Mouse (Mus musculus) CH12.LX (cell line): ENCODE measurements at regions not wholly inside any gene's neighbourhood (a gene's known extent, or its start where the extent isn't known, plus 50 kb on each side); places are given as distances from the start of the nearest gene placed in this dataset.
"Not testable (repeated sequence)": the region's sequence is repeated elsewhere in the genome, so short reads cannot be mapped to it uniquely, and the experiment has no call there.

Experiments
- DNase-seq: peaks from one replicate; pipeline ENCODE4 v3.0.0-alpha.2; 2013; ENCODE audit errors: extremely low read depth
- H3K27ac ChIP-seq: 2 replicates; pipeline ENCODE4 v1.5.1; 2012; ENCODE audit warnings: low read depth, mild to moderate bottlenecking, control low read depth, moderate library complexity; ENCODE audit not compliant: insufficient read depth
- H3K27me3 ChIP-seq: replicated peaks from 2 replicates; pipeline ENCODE3; 2012; ENCODE audit warnings: inconsistent platforms
- H3K36me3 ChIP-seq, 2 experiments: replicated peaks in 1 of 2; 2 replicates each; pipeline versions ENCODE3 to v1.6.1; 2012; ENCODE audit warnings: inconsistent platforms in 1 of 2, low read length in 1 of 2, mild to moderate bottlenecking in 1 of 2, mixed read lengths in 1 of 2, moderate library complexity in 1 of 2; ENCODE audit not compliant: control insufficient read depth in 1 of 2, insufficient read depth in 1 of 2
- H3K4me1 ChIP-seq, 2 experiments: 2 replicates each; pipeline ENCODE4 v1.6.1; 2012; ENCODE audit warnings: inconsistent platforms in 1 of 2, moderate library complexity in 1 of 2; ENCODE audit not compliant: insufficient read depth in 2 of 2, control insufficient read depth in 1 of 2
- H3K4me2 ChIP-seq: 2 replicates; pipeline ENCODE4 v1.6.1; 2012; ENCODE audit warnings: low read depth, mild to moderate bottlenecking, control low read depth; ENCODE audit not compliant: poor library complexity, insufficient read depth, severe bottlenecking
- H3K4me3 ChIP-seq, 3 experiments: fragments of 150-350 bp in 1 of 3; sonication (generic) in 1 of 3; replicated peaks in 1 of 3; 2 replicates each; pipeline versions ENCODE3 to v1.5.1; 2011 to 2012; ENCODE audit warnings: low read depth in 2 of 3, low read length in 2 of 3, mild to moderate bottlenecking in 2 of 3, moderate library complexity in 2 of 3, control low read depth in 1 of 3, improper control_type of control experiment in 1 of 3, inconsistent platforms in 1 of 3, mixed read lengths in 1 of 3; ENCODE audit not compliant: poor library complexity in 1 of 3
- H3K79me2 ChIP-seq: replicated peaks from 2 replicates; pipeline ENCODE4 v1.6.1; 2012; ENCODE audit warnings: mild to moderate bottlenecking, moderate library complexity; ENCODE audit not compliant: control insufficient read depth, poor library complexity, insufficient read depth, severe bottlenecking; ENCODE audit errors: extremely low read depth
- H3K9ac ChIP-seq: 2 replicates; pipeline ENCODE4 v1.6.1; 2012; ENCODE audit warnings: low read depth, mild to moderate bottlenecking, control low read depth, moderate library complexity; ENCODE audit not compliant: insufficient read depth
- H3K9me3 ChIP-seq: replicated peaks from 2 replicates; pipeline ENCODE3; 2012; ENCODE audit warnings: low read length, inconsistent platforms, mixed read lengths
- BHLHE40 ChIP-seq: IDR thresholded peaks from 2 replicates; pipeline ENCODE4 v1.6.1; 2011; ENCODE audit warnings: mild to moderate bottlenecking, low read depth, low read length, improper control_type of control experiment
- E2F4 ChIP-seq: IDR thresholded peaks from 2 replicates; pipeline ENCODE4 v1.6.1; 2011; ENCODE audit warnings: low read depth, low read length, improper control_type of control experiment; ENCODE audit not compliant: insufficient replicate concordance
- ELF1 ChIP-seq: IDR thresholded peaks from 2 replicates; pipeline ENCODE4 v1.6.1; 2014; ENCODE audit warnings: low read depth, mild to moderate bottlenecking, inconsistent platforms, low read length, improper control_type of control experiment
- EP300 ChIP-seq: IDR thresholded peaks from 2 replicates; pipeline ENCODE4 v1.6.1; 2011; ENCODE audit warnings: low read length, improper control_type of control experiment
- HCFC1 ChIP-seq: IDR thresholded peaks from 2 replicates; pipeline ENCODE4 v1.6.1; 2012; ENCODE audit warnings: low read depth, mild to moderate bottlenecking, inconsistent platforms, low read length, improper control_type of control experiment
- JUN ChIP-seq: IDR thresholded peaks from 2 replicates; pipeline ENCODE4 v1.6.1; 2011; ENCODE audit warnings: low read depth, mild to moderate bottlenecking, low read length, improper control_type of control experiment, moderate library complexity; ENCODE audit not compliant: insufficient read depth
- MYC ChIP-seq: IDR thresholded peaks from 2 replicates; pipeline ENCODE4 v1.6.1; 2011; ENCODE audit warnings: low read depth, mild to moderate bottlenecking, improper control_type of control experiment, low read length
- NRF1 ChIP-seq: IDR thresholded peaks from 2 replicates; pipeline ENCODE4 v1.6.1; 2014; ENCODE audit warnings: low read depth, mild to moderate bottlenecking, inconsistent platforms, low read length, improper control_type of control experiment, moderate library complexity
- RAD21 ChIP-seq: IDR thresholded peaks from 2 replicates; pipeline ENCODE4 v1.6.1; 2011; ENCODE audit warnings: low read depth, mild to moderate bottlenecking, low read length, improper control_type of control experiment, moderate library complexity
- TBP ChIP-seq: conservative IDR thresholded peaks from 2 replicates; pipeline ENCODE4 v1.6.1; 2011; ENCODE audit warnings: low read depth, low read length, improper control_type of control experiment
- UBTF ChIP-seq: IDR thresholded peaks from 2 replicates; pipeline ENCODE4 v1.6.1; 2012; ENCODE audit warnings: low read depth, mild to moderate bottlenecking, inconsistent platforms, low read length, improper control_type of control experiment, moderate library complexity
- USF1 ChIP-seq: IDR thresholded peaks from 2 replicates; pipeline ENCODE4 v1.6.1; 2014; ENCODE audit warnings: low read depth, mild to moderate bottlenecking, inconsistent platforms, low read length, improper control_type of control experiment
- ZNF384 ChIP-seq: IDR thresholded peaks from 2 replicates; pipeline ENCODE4 v1.6.1; 2012; ENCODE audit warnings: low read depth, low read length, improper control_type of control experiment, inconsistent platforms
- dilution Hi-C: fragments of 300-500 bp; cut with MboI; formaldehyde crosslinking; loops from 2 replicates; pipeline ENCODE4 v1.14.3; 2020; ENCODE audit warnings: low sequenced_read_pairs; ENCODE audit not compliant: extremely low pct_unique_long_range_greater_than_20kb, extremely low pct_ligation_motif_present
- in situ Hi-C: fragments of 300-500 bp; cut with MboI; formaldehyde crosslinking; loops from 3 replicates; pipeline ENCODE4 v1.14.3; 2019; ENCODE audit warnings: low sequenced_read_pairs, low pct_ligation_motif_present, low pct_unique_long_range_greater_than_20kb, mixed read lengths

DNA sequence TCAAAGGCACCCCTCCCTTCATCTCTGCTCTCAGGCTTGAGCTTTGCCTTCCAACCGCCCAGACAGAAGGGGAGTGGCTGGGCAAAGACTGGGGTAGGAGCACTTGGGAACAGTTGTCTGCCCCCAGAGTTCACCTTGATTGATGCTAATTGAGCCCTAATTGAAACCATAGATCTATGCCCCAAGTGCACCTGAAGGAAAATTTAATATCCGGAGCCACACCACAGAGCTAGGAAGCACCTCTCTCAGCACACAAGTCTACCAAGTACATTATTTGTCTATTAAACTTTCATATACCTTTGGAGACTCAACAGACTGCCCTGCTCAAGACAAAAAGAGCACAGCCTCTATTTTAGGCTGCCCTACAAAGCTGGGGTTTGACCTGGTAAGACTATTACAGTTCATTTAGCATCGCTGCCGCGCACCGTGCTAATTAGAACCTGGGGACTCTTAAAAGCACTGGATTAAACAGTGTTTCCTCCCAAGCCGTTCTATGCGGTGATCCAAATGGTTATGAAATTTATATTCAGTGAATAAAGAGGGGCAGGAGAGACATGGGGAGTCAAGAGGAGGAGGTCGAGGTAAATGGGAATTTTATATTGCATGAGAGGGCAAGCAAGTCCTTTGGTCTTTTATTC, 229.8 kb downstream of the Utp18 start:
- no peak overlapping the region for H3K4me2 ChIP-seq
- no peak overlapping the region for H3K9ac ChIP-seq
- H3K9me3 ChIP-seq = no peaks in the 10 kb centered on the region
- H3K4me3 ChIP-seq = no peak overlapping the region
- peaks cover 53% of the 10 kb centered on the region for H3K27me3 ChIP-seq
- no peaks in the 10 kb centered on the region for H3K79me2 ChIP-seq
- TF ChIP-seq ELF1 (no peak), JUN (no peak), TBP (no peak), E2F4 (no peak), HCFC1 (no peak), UBTF (no peak), RAD21 (no peak), BHLHE40 (no peak), EP300 (no peak), ZNF384 (no peak), MYC (no peak)
- TF ChIP-seq, all 38 proteins: peak for 0
- no peak overlapping the region for H3K27ac ChIP-seq
- DNase-seq = no peak
- dilution Hi-C loops (no loop called here), in situ Hi-C loops (no loop called here)
- no peaks in the 10 kb centered on the region for H3K4me1 ChIP-seq
- no peaks in the 10 kb centered on the region for H3K36me3 ChIP-seq

DNA sequence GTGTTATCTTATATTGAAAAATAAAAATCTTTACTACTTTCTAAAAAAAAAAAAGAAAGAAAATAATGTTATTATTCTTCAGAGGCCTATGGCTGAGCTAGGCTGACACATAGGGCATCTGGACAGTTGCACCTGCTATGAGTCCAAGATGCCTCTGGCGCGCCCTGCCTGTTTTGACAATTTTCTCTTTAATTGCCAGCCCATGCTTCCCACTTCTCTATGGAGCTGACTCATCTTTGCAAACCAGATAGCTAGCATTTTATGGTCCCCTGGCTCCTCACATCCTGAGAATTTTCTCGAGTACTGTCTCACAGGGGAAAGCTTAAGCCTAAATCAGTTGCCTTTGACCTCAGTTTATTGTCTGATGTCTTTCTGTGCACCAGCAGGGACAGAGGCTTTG, 232.2 kb downstream of the Utp18 start:
- no peak overlapping the region for H3K4me3 ChIP-seq
- no peaks in the 10 kb centered on the region for H3K79me2 ChIP-seq
- no peaks in the 10 kb centered on the region for H3K4me1 ChIP-seq
- no peak overlapping the region for H3K4me2 ChIP-seq
- dilution Hi-C loops (no loop called here), in situ Hi-C loops (no loop called here)
- H3K36me3 ChIP-seq = no peaks in the 10 kb centered on the region
- no peak overlapping the region for H3K27ac ChIP-seq
- peaks cover 42% of the 10 kb centered on the region for H3K27me3 ChIP-seq
- H3K9ac ChIP-seq = no peak overlapping the region
- no peak for DNase-seq
- TF ChIP-seq USF1 (no peak), NRF1 (no peak), MYC (no peak)
- peaks cover 6% of the 10 kb centered on the region for H3K9me3 ChIP-seq

DNA sequence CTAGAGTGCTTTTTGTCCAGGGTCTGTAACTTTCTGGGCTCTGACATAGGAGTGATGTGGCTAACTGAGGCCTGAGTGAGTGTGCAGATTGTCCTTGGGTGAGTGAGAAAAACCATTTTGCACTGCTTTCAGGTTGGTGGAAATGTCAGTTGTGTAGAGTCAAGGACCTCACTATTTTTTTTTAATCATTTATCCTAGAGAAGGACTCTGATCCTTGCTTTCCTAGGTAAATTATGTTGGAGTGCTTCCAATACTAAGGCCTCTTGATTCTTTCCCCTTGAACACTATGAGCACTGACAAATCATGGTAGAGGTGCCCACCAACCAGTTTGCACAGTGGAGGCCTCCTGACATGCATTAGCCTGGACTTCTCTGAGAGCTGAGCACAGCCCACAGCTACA, 233.6 kb downstream of the Utp18 start:
- H3K9me3 ChIP-seq, H3K9ac ChIP-seq, dilution Hi-C loops, H3K4me1 ChIP-seq, H3K4me2 ChIP-seq, DNase-seq, H3K4me3 ChIP-seq, H3K36me3 ChIP-seq, H3K79me2 ChIP-seq, H3K27ac ChIP-seq, in situ Hi-C loops: not testable (repeated sequence)
- peaks cover 33% of the 10 kb centered on the region for H3K27me3 ChIP-seq
